Mouse (Mus musculus) hindbrain, postnatal 0 days (tissue): ENCODE data around the gene Glce. TPM values are rescaled to one million over a fixed set of nuclear protein-coding genes. Genes with fewer than 3 reads are reported as not detected.

ENCODE experiments used
- ATAC-seq: fragments of 200-750 bp; cut with Nextera tagmentation; 2 replicates; pipeline ENCODE4 v1.8.0; 2017; ENCODE audit warnings: mild to moderate bottlenecking, moderate TSS enrichment, moderate library complexity
- DNase-seq: peaks from one replicate; pipeline ENCODE4 v3.0.0-alpha.2; 2015; ENCODE audit warnings: low spot score
- H3K27ac ChIP-seq: fragments of 300-500 bp; sonication (generic); 2 replicates; pipeline ENCODE4 v1.5.1; 2014; ENCODE audit warnings: mild to moderate bottlenecking
- H3K27me3 ChIP-seq: fragments of 300-500 bp; sonication (generic); 2 replicates; pipeline ENCODE4 v1.6.1; 2014; ENCODE audit warnings: low read length, mixed read lengths; ENCODE audit not compliant: insufficient read depth
- H3K36me3 ChIP-seq: fragments of 300-500 bp; sonication (generic); 2 replicates; pipeline ENCODE4 v1.6.1; 2014; ENCODE audit warnings: low read length, mixed read lengths; ENCODE audit not compliant: insufficient read depth
- H3K4me1 ChIP-seq: fragments of 300-500 bp; sonication (generic); 2 replicates; pipeline ENCODE4 v1.6.1; 2014; ENCODE audit warnings: antibody characterized with exemption, low read length, mixed read lengths; ENCODE audit not compliant: insufficient read depth
- H3K4me2 ChIP-seq: fragments of 300-500 bp; sonication (generic); 2 replicates; pipeline ENCODE4 v1.6.1; 2014; ENCODE audit warnings: low read depth, mild to moderate bottlenecking, low read length, moderate library complexity, mixed read lengths
- H3K4me3 ChIP-seq: fragments of 300-500 bp; sonication (generic); 2 replicates; pipeline ENCODE4 v1.5.1; 2014; ENCODE audit warnings: low read length
- H3K9ac ChIP-seq: fragments of 300-500 bp; sonication (generic); replicated peaks from 2 replicates; pipeline ENCODE4 v1.6.1; 2014; ENCODE audit warnings: mild to moderate bottlenecking, low read length, moderate library complexity, mixed read lengths
- H3K9me3 ChIP-seq: fragments of 300-500 bp; sonication (generic); 2 replicates; pipeline ENCODE4 v1.6.1; 2016; ENCODE audit warnings: low read length, mixed read lengths
- CTCF ChIP-seq: IDR thresholded peaks from 2 replicates; pipeline ENCODE4 v1.5.1; 2016; ENCODE audit warnings: antibody characterized with exemption, control low read depth, low read depth
- WGBS: fragments of 180-500 bp; shearing (Covaris S2); extraction: QIAGEN DNeasy Blood & Tissue Kit; methylation state at CpG from one replicate; pipeline ENCODE4 v1.1.7; 2014; 5-methylcytosine and 5-hydroxymethylcytosine counted together
- microRNA-seq, 2 experiments: library from miRNA; unstranded; fragments of <30 nt; microRNA quantifications; one replicate each; pipeline ENCODE4; 2016
- polyA plus RNA-seq: library from polyadenylated mRNA; unstranded; fragments of >200 nt; fragmentation: Nextera tagmentation; extraction: Ambion mirVana; gene quantifications from 2 replicates; pipeline ENCODE4 v1.2.1, GENCODE M21; 2015
- total RNA-seq: library from RNA; depleted of rRNA; stranded (reverse); fragments of >200 nt; gene quantifications from 2 replicates; pipeline ENCODE4 v1.2.3, GENCODE M21; 2014; rRNA removed

The Glce gene
- total and polyA plus RNA-seq, 2 experiments from 2014 or later, result 21.0 to 42.1 TPM

DNA sequence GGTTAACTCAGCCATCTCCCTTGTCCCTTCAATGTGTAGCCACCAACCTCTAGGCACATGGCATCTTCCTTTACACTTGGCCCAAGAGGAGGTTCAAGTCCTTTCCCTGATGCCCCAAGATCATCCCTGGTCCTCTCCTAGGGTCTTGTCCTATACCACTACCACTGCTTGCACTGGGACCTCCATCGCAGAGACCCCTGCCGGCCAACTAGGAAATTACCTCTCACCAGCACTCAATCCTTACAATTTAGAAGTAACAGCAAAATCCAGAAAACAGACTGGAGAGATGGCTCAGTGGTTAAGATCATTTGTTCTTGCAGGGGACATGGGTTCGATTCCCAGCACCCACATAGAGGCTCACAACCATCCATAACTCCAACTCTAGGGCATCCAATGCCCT lies 107.0 kb downstream of the Glce start:
- 63% methylated on average over 3 of the region's 3 CpGs for WGBS
- no peak for ATAC-seq

GRCm38 (mm10) chr9:62013316-62014097 lies 108.9 kb downstream of the Glce start:
- H3K4me2 ChIP-seq, result no peak overlapping the region
- no peak for DNase-seq
- H3K4me3 ChIP-seq, result no peak overlapping the region
- no peak overlapping the region for H3K9ac ChIP-seq
- no peak for TF ChIP-seq CTCF
- H3K4me1 ChIP-seq, result no peaks in the 10 kb centered on the region
- H3K9me3 ChIP-seq, result no peaks in the 10 kb centered on the region
- no peak overlapping the region for H3K27ac ChIP-seq
- no peaks in the 10 kb centered on the region for H3K36me3 ChIP-seq
- no peak for ATAC-seq
- H3K27me3 ChIP-seq, result no peaks in the 10 kb centered on the region
- 76% methylated on average over 12 of the region's 12 CpGs for WGBS

More for the DNA sequence above, 107.0 kb downstream of the Glce start:
- H3K27ac ChIP-seq, result no peak overlapping the region
- no peaks in the 10 kb centered on the region for H3K27me3 ChIP-seq
- no peak for DNase-seq
- H3K4me3 ChIP-seq, result no peak overlapping the region
- TF ChIP-seq CTCF, result peak; percentile 6; the same call in 1 of the 2 replicates
- no peak overlapping the region for H3K4me2 ChIP-seq
- no peaks in the 10 kb centered on the region for H3K36me3 ChIP-seq
- no peaks in the 10 kb centered on the region for H3K4me1 ChIP-seq
- H3K9me3 ChIP-seq, result no peaks in the 10 kb centered on the region
- H3K9ac ChIP-seq, result no peak overlapping the region

DNA sequence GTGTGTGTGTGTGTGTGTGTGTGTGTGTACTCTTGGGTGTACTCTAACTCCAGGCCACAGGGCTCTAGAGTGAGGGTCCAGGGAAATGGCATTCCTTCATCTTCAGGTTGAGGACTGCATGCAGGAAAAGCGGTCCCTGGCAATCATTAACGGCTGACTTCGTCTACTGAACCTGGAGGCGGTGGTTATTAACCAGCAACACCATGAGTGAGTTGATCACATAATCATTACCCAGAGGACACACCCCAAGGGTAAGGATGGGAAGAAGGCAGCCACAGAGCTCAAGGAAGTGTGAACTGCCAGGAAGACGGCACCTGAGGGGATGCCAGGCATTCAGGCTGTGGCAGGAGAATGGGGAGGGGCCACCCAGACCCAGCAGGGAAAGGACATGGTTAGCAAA lies 114.1 kb downstream of the Glce start:
- DNase-seq, result no peak

More for the DNA sequence above, 114.1 kb downstream of the Glce start:
- Histone ChIP-seq H3K4me1 (peaks cover 5% of the 10 kb centered on the region), H3K36me3 (no peaks in the 10 kb centered on the region), H3K4me3 (no peak overlapping the region), H3K9ac (no peak overlapping the region), H3K4me2 (no peak overlapping the region), H3K27me3 (no peaks in the 10 kb centered on the region), H3K27ac (no peak overlapping the region), H3K9me3 (no peaks in the 10 kb centered on the region)
- 74% methylated on average over 5 of the region's 5 CpGs for WGBS
- TF ChIP-seq CTCF, result no peak
- ATAC-seq, result no peak

Small RNA genes lying within 50 kb of the gene (microRNA-seq; reads per million reads assigned to microRNA genes)
- 0 to 0.53 reads per million in 2 experiments for gene Mir5133

Other genes with a start within 250 kb of the Glce start
- gene Rplp1, start 208.1 kb downstream of the Glce start, total RNA-seq, result 2,832 and 4,239 TPM in 2 replicates
- gene Rplp1, start 208.1 kb downstream of the Glce start, polyA plus RNA-seq, result 1,070 and 1,080 TPM in 2 replicates
- gene Kif23, start 175.9 kb downstream of the Glce start, total RNA-seq, result 4.5 and 7.5 TPM in 2 replicates
- 14.7 and 15.5 TPM in 2 replicates for gene Kif23, start 175.9 kb downstream of the Glce start, polyA plus RNA-seq
- gene Paqr5, start 95.8 kb downstream of the Glce start, total RNA-seq, result 0.16 and 1.0 TPM in 2 replicates
- 0.80 and 1.0 TPM in 2 replicates for gene Paqr5, start 95.8 kb downstream of the Glce start, polyA plus RNA-seq
- not detected in 2 replicates for gene Spesp1, start 159.6 kb upstream of the Glce start, total RNA-seq
- gene Spesp1, start 159.6 kb upstream of the Glce start, polyA plus RNA-seq, result not detected in 2 replicates
- 50.7 and 57.2 TPM in 2 replicates for gene Anp32a, start 218.6 kb upstream of the Glce start, total RNA-seq
- gene Anp32a, start 218.6 kb upstream of the Glce start, polyA plus RNA-seq, result 112 and 116 TPM in 2 replicates